Mouse (Mus musculus): ENCODE measurements around the gene Lnx1.

DNA sequence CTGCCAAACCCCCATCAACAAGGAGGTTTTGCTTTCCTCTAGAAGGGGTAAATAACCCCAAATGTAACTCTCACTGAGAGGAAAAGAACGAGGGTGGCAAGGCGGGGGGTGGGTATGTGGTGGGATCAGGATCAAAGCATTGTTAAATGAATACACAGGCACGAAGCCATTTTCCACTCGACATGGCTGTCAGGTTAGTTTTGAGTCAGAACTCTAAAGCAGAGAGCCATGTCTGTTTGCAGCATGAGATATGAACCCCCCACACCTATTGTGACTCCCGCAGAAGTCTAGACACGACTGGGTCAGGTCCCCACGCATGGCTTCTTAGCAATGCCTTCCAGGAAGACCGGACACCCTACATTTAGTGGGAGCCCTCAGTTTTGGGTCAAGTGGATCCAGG lies 24.6 kb upstream of the Lnx1 start:
- no peak for TF ChIP-seq MYOG (IDR thresholded peaks at IDR 0.05; ENCODE audit: control insufficient read depth in 1 of 3, insufficient read depth in 1 of 3, insufficient read length in 2 of 3, low read depth in 2 of 3)
- no peak for TF ChIP-seq POLR2AphosphoS2 (IDR thresholded peaks at IDR 0.05; ENCODE audit: insufficient read length, low read depth)
- no peak for TF ChIP-seq MYOD1 (IDR thresholded peaks at IDR 0.05; ENCODE audit: control insufficient read depth in 1 of 3, insufficient read length in 2 of 3, low read depth in 2 of 3)
- no peak for TF ChIP-seq REST (IDR thresholded peaks at IDR 0.05; ENCODE audit: insufficient read depth, insufficient read length)

Data from myocyte (in vitro differentiated cells).